Mouse (Mus musculus): ENCODE results near the gene Gm21974.

Gene Gm21974

GRCm38 (mm10) chr7:127931351-127932135 is 36.3 kb upstream of the Gm21974 start:
- Histone ChIP-seq H3K4me3 (replicated peaks; ENCODE audit: low read length) (peak overlapping the region; percentile 94), H3K27me3 (ENCODE audit: insufficient read depth, low read length) (peaks cover 2% of the 10 kb centered on the region; the same call in 1 of the 2 replicates), H3K4me1 (replicated peaks; ENCODE audit: low read depth, low read length) (peaks cover 88% of the 10 kb centered on the region), H3K9me3 (ENCODE audit: low read length) (peaks cover 6% of the 10 kb centered on the region; the same call in 1 of the 2 replicates), H3K36me3 (ENCODE audit: insufficient read depth, low read length) (peaks cover 14% of the 10 kb centered on the region)
- TF ChIP-seq CTCF (conservative IDR thresholded peaks at IDR 0.05; ENCODE audit: low read length) (no peak), NANOG (IDR thresholded peaks at IDR 0.05; ENCODE audit: borderline replicate concordance, low read length) (no peak), POU5F1 (IDR thresholded peaks at IDR 0.05; ENCODE audit: borderline replicate concordance, low read length) (no peak)

- TF ChIP-seq POU5F1 (IDR thresholded peaks at IDR 0.05; ENCODE audit: borderline replicate concordance, low read length), result no peak
- no peak for TF ChIP-seq NANOG (IDR thresholded peaks at IDR 0.05; ENCODE audit: borderline replicate concordance, low read length)
- TF ChIP-seq CTCF (conservative IDR thresholded peaks at IDR 0.05; ENCODE audit: low read length), result no peak
- Histone ChIP-seq H3K36me3 (ENCODE audit: insufficient read depth, low read length) (peaks cover 23% of the 10 kb centered on the region), H3K9me3 (ENCODE audit: low read length) (peaks cover 6% of the 10 kb centered on the region; the same call in 1 of the 2 replicates), H3K4me3 (replicated peaks; ENCODE audit: low read length) (peak overlapping the region; percentile 75; the same call in 1 of the 2 replicates), H3K4me1 (replicated peaks; ENCODE audit: low read depth, low read length) (peaks cover 89% of the 10 kb centered on the region), H3K27me3 (ENCODE audit: insufficient read depth, low read length) (peaks cover 2% of the 10 kb centered on the region; the same call in 1 of the 2 replicates)
Measured at GRCm38 (mm10) chr7:127930636-127931035, 35.4 kb upstream of the Gm21974 start.

GRCm38 (mm10) chr7:127929923-127930322 is 34.7 kb upstream of the Gm21974 start, which contains the start of gene Prss8:
Gene Prss8 (minus strand): TSS chr7:127930104.
- Histone ChIP-seq H3K9me3 (ENCODE audit: low read length) (peaks cover 8% of the 10 kb centered on the region), H3K4me1 (replicated peaks; ENCODE audit: low read depth, low read length) (peaks cover 94% of the 10 kb centered on the region), H3K36me3 (ENCODE audit: insufficient read depth, low read length) (peaks cover 31% of the 10 kb centered on the region), H3K27me3 (ENCODE audit: insufficient read depth, low read length) (peaks cover 2% of the 10 kb centered on the region; the same call in 1 of the 2 replicates), H3K4me3 (replicated peaks; ENCODE audit: low read length) (peak within 1 kb of the TSS; percentile 75)
- TF ChIP-seq POU5F1 (IDR thresholded peaks at IDR 0.05; ENCODE audit: borderline replicate concordance, low read length), result no peak
- TF ChIP-seq CTCF (conservative IDR thresholded peaks at IDR 0.05; ENCODE audit: low read length), result no peak
- no peak for TF ChIP-seq NANOG (IDR thresholded peaks at IDR 0.05; ENCODE audit: borderline replicate concordance, low read length)

GRCm38 (mm10) chr7:127928596-127928995 is 33.3 kb upstream of the Gm21974 start:
- Histone ChIP-seq H3K4me1 (replicated peaks; ENCODE audit: low read depth, low read length) (peaks cover 83% of the 10 kb centered on the region), H3K4me3 (replicated peaks; ENCODE audit: low read length) (peak overlapping the region; percentile 75; the same call in 1 of the 2 replicates), H3K27me3 (ENCODE audit: insufficient read depth, low read length) (peaks cover 2% of the 10 kb centered on the region; the same call in 1 of the 2 replicates), H3K9me3 (ENCODE audit: low read length) (peaks cover 21% of the 10 kb centered on the region), H3K36me3 (ENCODE audit: insufficient read depth, low read length) (peaks cover 44% of the 10 kb centered on the region)
- no peak for TF ChIP-seq POU5F1 (IDR thresholded peaks at IDR 0.05; ENCODE audit: borderline replicate concordance, low read length)
- TF ChIP-seq CTCF (conservative IDR thresholded peaks at IDR 0.05; ENCODE audit: low read length), result no peak
- TF ChIP-seq NANOG (IDR thresholded peaks at IDR 0.05; ENCODE audit: borderline replicate concordance, low read length), result no peak

GRCm38 (mm10) chr7:127927726-127928125 is 32.5 kb upstream of the Gm21974 start:
- H3K36me3 ChIP-seq (ENCODE audit: insufficient read depth, low read length), result peaks cover 53% of the 10 kb centered on the region
- H3K4me3 ChIP-seq (replicated peaks; ENCODE audit: low read length), result no peak overlapping the region
- H3K27me3 ChIP-seq (ENCODE audit: insufficient read depth, low read length), result peaks cover 2% of the 10 kb centered on the region; the same call in 1 of the 2 replicates
- peaks cover 30% of the 10 kb centered on the region for H3K9me3 ChIP-seq (ENCODE audit: low read length)
- TF ChIP-seq CTCF (conservative IDR thresholded peaks at IDR 0.05; ENCODE audit: low read length) (no peak), POU5F1 (IDR thresholded peaks at IDR 0.05; ENCODE audit: borderline replicate concordance, low read length) (no peak), NANOG (IDR thresholded peaks at IDR 0.05; ENCODE audit: borderline replicate concordance, low read length) (no peak)
- peaks cover 74% of the 10 kb centered on the region for H3K4me1 ChIP-seq (replicated peaks; ENCODE audit: low read depth, low read length)

GRCm38 (mm10) chr7:127926846-127927245 is 31.6 kb upstream of the Gm21974 start:
- TF ChIP-seq POU5F1 (IDR thresholded peaks at IDR 0.05; ENCODE audit: borderline replicate concordance, low read length) (no peak), NANOG (IDR thresholded peaks at IDR 0.05; ENCODE audit: borderline replicate concordance, low read length) (no peak), CTCF (conservative IDR thresholded peaks at IDR 0.05; ENCODE audit: low read length) (no peak)
- Histone ChIP-seq H3K4me3 (replicated peaks; ENCODE audit: low read length) (no peak overlapping the region), H3K4me1 (replicated peaks; ENCODE audit: low read depth, low read length) (peaks cover 66% of the 10 kb centered on the region), H3K36me3 (ENCODE audit: insufficient read depth, low read length) (peaks cover 61% of the 10 kb centered on the region), H3K9me3 (ENCODE audit: low read length) (peaks cover 39% of the 10 kb centered on the region), H3K27me3 (ENCODE audit: insufficient read depth, low read length) (peaks cover 2% of the 10 kb centered on the region; the same call in 1 of the 2 replicates)

GRCm38 (mm10) chr7:127926066-127926465 is 30.8 kb upstream of the Gm21974 start:
- peaks cover 46% of the 10 kb centered on the region for H3K9me3 ChIP-seq (ENCODE audit: low read length)
- H3K36me3 ChIP-seq (ENCODE audit: insufficient read depth, low read length), result peaks cover 69% of the 10 kb centered on the region
- TF ChIP-seq CTCF (conservative IDR thresholded peaks at IDR 0.05; ENCODE audit: low read length), result no peak
- no peak for TF ChIP-seq NANOG (IDR thresholded peaks at IDR 0.05; ENCODE audit: borderline replicate concordance, low read length)
- TF ChIP-seq POU5F1 (IDR thresholded peaks at IDR 0.05; ENCODE audit: borderline replicate concordance, low read length), result no peak
- H3K4me1 ChIP-seq (replicated peaks; ENCODE audit: low read depth, low read length), result peaks cover 58% of the 10 kb centered on the region
- no peak overlapping the region for H3K4me3 ChIP-seq (replicated peaks; ENCODE audit: low read length)
- H3K27me3 ChIP-seq (ENCODE audit: insufficient read depth, low read length), result peaks cover 2% of the 10 kb centered on the region; the same call in 1 of the 2 replicates

GRCm38 (mm10) chr7:127925252-127925651 is 30.0 kb upstream of the Gm21974 start:
- TF ChIP-seq CTCF (conservative IDR thresholded peaks at IDR 0.05; ENCODE audit: low read length) (no peak), NANOG (IDR thresholded peaks at IDR 0.05; ENCODE audit: borderline replicate concordance, low read length) (no peak), POU5F1 (IDR thresholded peaks at IDR 0.05; ENCODE audit: borderline replicate concordance, low read length) (no peak)
- H3K9me3 ChIP-seq (ENCODE audit: low read length), result peaks cover 55% of the 10 kb centered on the region
- peaks cover 50% of the 10 kb centered on the region for H3K4me1 ChIP-seq (replicated peaks; ENCODE audit: low read depth, low read length)
- H3K4me3 ChIP-seq (replicated peaks; ENCODE audit: low read length), result no peak overlapping the region
- H3K36me3 ChIP-seq (ENCODE audit: insufficient read depth, low read length), result peaks cover 77% of the 10 kb centered on the region
- peaks cover 2% of the 10 kb centered on the region; the same call in 1 of the 2 replicates for H3K27me3 ChIP-seq (ENCODE audit: insufficient read depth, low read length)

Measured in E14TG2a.4 (cell line).